Mouse (Mus musculus): ENCODE data around the gene Faap20.

DNA sequence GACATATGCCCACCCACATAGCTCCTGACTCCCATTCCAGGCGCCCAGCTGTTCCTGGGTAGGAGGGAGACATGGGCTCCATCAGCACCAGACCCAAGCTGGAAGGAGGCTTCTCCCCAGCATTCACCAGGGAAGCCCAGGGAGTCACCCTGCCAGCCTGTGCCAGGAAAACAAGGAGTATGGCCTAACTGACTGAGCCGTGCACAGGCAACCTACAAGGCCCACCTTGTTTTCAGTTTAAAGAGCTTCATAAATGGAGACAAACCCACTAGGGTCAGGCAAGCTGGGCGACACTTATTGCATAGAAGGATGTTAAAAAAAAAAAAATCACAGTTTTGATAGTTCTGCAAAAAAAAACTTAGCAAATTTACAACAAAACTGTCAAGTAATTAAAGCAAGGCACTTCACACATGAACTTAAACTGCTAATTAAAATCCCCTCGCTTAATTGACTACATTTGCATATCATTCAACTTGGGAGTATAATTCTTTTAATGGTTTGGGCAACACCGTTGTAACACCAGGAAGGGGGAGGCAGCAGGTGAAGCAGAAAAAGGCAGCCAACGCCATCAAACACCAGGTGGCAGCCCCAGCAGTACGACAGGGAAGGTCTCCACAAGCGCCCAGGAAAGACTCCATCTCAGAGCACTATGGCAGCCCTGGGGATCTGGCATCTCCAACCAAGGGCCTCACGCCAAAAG lies 36.4 kb upstream of the Faap20 start:
- no peak for TF ChIP-seq TAL1 (IDR thresholded peaks at IDR 0.05; ENCODE audit: low read length)
- no peak for TF ChIP-seq GATA1 (IDR thresholded peaks at IDR 0.05; ENCODE audit: low read length)
